Mouse (Mus musculus) neural tube, embryonic 15.5 days (tissue): ENCODE results near the gene Lmntd2. TPM values are rescaled to one million over a fixed set of nuclear protein-coding genes. Genes with fewer than 3 reads are reported as not detected.

Experiments
- ATAC-seq: fragments of 200-750 bp; cut with Nextera tagmentation; 2 replicates; pipeline ENCODE4 v1.8.0; 2017; ENCODE audit warnings: mild to moderate bottlenecking, moderate TSS enrichment, moderate library complexity; ENCODE audit not compliant: low FRiP score
- H3K27ac ChIP-seq: fragments of 300-500 bp; sonication (generic); replicated peaks from 2 replicates; pipeline ENCODE4 v1.5.1; 2015; ENCODE audit warnings: mild to moderate bottlenecking, inconsistent platforms
- H3K27me3 ChIP-seq: fragments of 300-500 bp; sonication (generic); replicated peaks from 2 replicates; pipeline ENCODE4 v1.6.1; 2015; ENCODE audit warnings: inconsistent platforms
- H3K36me3 ChIP-seq: fragments of 300-500 bp; sonication (generic); 2 replicates; pipeline ENCODE4 v1.6.1; 2015; ENCODE audit warnings: inconsistent platforms
- H3K4me1 ChIP-seq: fragments of 300-500 bp; sonication (generic); 2 replicates; pipeline ENCODE4 v1.6.1; 2015; ENCODE audit warnings: inconsistent platforms
- H3K4me2 ChIP-seq: fragments of 300-500 bp; sonication (generic); 2 replicates; pipeline ENCODE4 v1.6.1; 2015; ENCODE audit warnings: inconsistent platforms, mild to moderate bottlenecking, moderate library complexity
- H3K4me3 ChIP-seq: fragments of 300-500 bp; sonication (generic); replicated peaks from 2 replicates; pipeline ENCODE4 v1.5.1; 2015; ENCODE audit warnings: mild to moderate bottlenecking, inconsistent platforms
- H3K9ac ChIP-seq: fragments of 300-500 bp; sonication (generic); replicated peaks from 2 replicates; pipeline ENCODE4 v1.6.1; 2015; ENCODE audit warnings: mild to moderate bottlenecking, inconsistent platforms
- H3K9me3 ChIP-seq: fragments of 300-500 bp; sonication (generic); replicated peaks from 2 replicates; pipeline ENCODE4 v1.6.1; 2016; ENCODE audit warnings: inconsistent platforms
- WGBS: fragments of 180-500 bp; shearing (Covaris S2); methylation state at CpG from one replicate; pipeline ENCODE4 v1.1.7; 2015; ENCODE audit warnings: mixed read lengths; 5-methylcytosine and 5-hydroxymethylcytosine counted together
- polyA plus RNA-seq: library from polyadenylated mRNA; unstranded; fragments of >200 nt; fragmentation: Nextera tagmentation; extraction: Ambion mirVana; gene quantifications from 2 replicates; pipeline ENCODE4 v1.2.1, GENCODE M21; 2015

The Lmntd2 gene
- polyA plus RNA-seq, 1 experiment from 2014 or later, result 0.35 TPM

- WGBS, result 95% methylated on average over 2 of the region's 2 CpGs
- Histone ChIP-seq H3K4me2 (peak overlapping the region; percentile 93), H3K27me3 (no peaks in the 10 kb centered on the region), H3K9ac (no peak overlapping the region), H3K4me1 (peaks cover 33% of the 10 kb centered on the region), H3K4me3 (no peak overlapping the region), H3K27ac (no peak overlapping the region), H3K36me3 (peaks cover 15% of the 10 kb centered on the region; the same call in 1 of the 2 replicates), H3K9me3 (no peaks in the 10 kb centered on the region)
- no peak for ATAC-seq
These were observed 18.1 kb downstream of the Lmntd2 start for GRCm38 (mm10) chr7:141195754-141196153.

GRCm38 (mm10) chr7:141194830-141195229, 19.1 kb downstream of the Lmntd2 start:
- Histone ChIP-seq H3K36me3 (peaks cover 24% of the 10 kb centered on the region), H3K9ac (peak overlapping the region; percentile 58), H3K4me3 (peak overlapping the region; percentile 86), H3K9me3 (no peaks in the 10 kb centered on the region), H3K27ac (peak overlapping the region; percentile 81), H3K4me2 (peak overlapping the region; percentile 93), H3K4me1 (peaks cover 33% of the 10 kb centered on the region), H3K27me3 (no peaks in the 10 kb centered on the region)
- peak; percentile 33 for ATAC-seq
- under 1% methylated on average over 28 of the region's 28 CpGs for WGBS

GRCm38 (mm10) chr7:141194409-141194808, 19.5 kb downstream of the Lmntd2 start:
- under 1% methylated on average over 23 of the region's 23 CpGs for WGBS

GRCm38 (mm10) chr7:141193948-141194347, 19.9 kb downstream of the Lmntd2 start, which contains the start of the genes Hras and Lrrc56:
Gene Hras (minus strand): TSS chr7:141194005.
Gene Lrrc56 (plus strand): TSS chr7:141194157.
- under 1% methylated on average over 38 of the region's 39 CpGs for WGBS
- Histone ChIP-seq H3K27me3 (no peaks in the 10 kb centered on the region), H3K9me3 (no peaks in the 10 kb centered on the region), H3K27ac (peak within 1 kb of the TSS; percentile 83), H3K36me3 (peaks cover 33% of the 10 kb centered on the region), H3K9ac (peak within 1 kb of the TSS; percentile 98), H3K4me1 (peaks cover 33% of the 10 kb centered on the region), H3K4me2 (peak within 1 kb of the TSS; percentile 93), H3K4me3 (peak within 1 kb of the TSS; percentile 86)
- peak; percentile 96 for ATAC-seq

More at GRCm38 (mm10) chr7:141194409-141194808, 19.5 kb downstream of the Lmntd2 start:
- Histone ChIP-seq H3K27ac (peak overlapping the region; percentile 81), H3K27me3 (no peaks in the 10 kb centered on the region), H3K9ac (peak overlapping the region; percentile 58), H3K4me1 (peaks cover 33% of the 10 kb centered on the region), H3K9me3 (no peaks in the 10 kb centered on the region), H3K4me3 (peak overlapping the region; percentile 86), H3K4me2 (peak overlapping the region; percentile 93), H3K36me3 (peaks cover 28% of the 10 kb centered on the region)
- no peak for ATAC-seq

DNA sequence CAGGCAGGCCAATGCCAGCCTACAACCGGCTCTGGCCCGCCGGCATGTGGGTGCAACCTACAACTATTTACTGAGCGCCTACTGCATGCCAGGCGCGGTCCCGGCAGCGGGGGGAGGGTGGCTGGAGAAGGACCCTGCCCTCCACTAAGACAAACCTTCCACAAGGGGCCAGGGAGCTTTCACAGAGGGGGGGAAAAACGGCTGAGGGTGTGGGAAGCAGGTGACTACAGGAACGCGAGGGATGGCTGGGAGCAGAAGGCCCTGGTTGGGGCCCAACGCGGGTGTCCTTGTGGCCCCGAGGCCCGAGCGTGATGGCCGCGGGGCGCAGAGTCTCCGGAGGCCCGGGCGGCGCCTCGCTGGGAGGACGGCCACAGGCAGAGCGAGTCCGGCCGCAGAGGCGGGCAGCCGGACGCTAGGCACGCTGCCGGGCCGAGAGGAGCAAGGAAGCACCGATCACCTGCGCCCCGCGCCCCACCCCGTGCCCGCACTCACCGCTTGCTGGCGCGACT, 20.5 kb downstream of the Lmntd2 start:
- H3K4me2 ChIP-seq, result peak overlapping the region; percentile 93
- WGBS, result 3% methylated on average over 20 of the region's 43 CpGs
- peak overlapping the region; percentile 86 for H3K4me3 ChIP-seq
- H3K27ac ChIP-seq, result peak overlapping the region; percentile 83
- peak overlapping the region; percentile 98 for H3K9ac ChIP-seq
- no peak; the same call in none of the 2 replicates for ATAC-seq
- no peaks in the 10 kb centered on the region for H3K9me3 ChIP-seq
- H3K27me3 ChIP-seq, result no peaks in the 10 kb centered on the region
- H3K4me1 ChIP-seq, result peaks cover 33% of the 10 kb centered on the region
- H3K36me3 ChIP-seq, result peaks cover 36% of the 10 kb centered on the region

GRCm38 (mm10) chr7:141192776-141193347, 21.0 kb downstream of the Lmntd2 start:
- WGBS, result 30% methylated on average over 12 of the region's 12 CpGs
- ATAC-seq, result no peak
- peak overlapping the region; percentile 98 for H3K9ac ChIP-seq
- peaks cover 36% of the 10 kb centered on the region for H3K36me3 ChIP-seq
- H3K4me1 ChIP-seq, result peaks cover 33% of the 10 kb centered on the region
- H3K27ac ChIP-seq, result peak overlapping the region; percentile 83
- H3K4me3 ChIP-seq, result peak overlapping the region; percentile 86
- no peaks in the 10 kb centered on the region for H3K27me3 ChIP-seq
- no peaks in the 10 kb centered on the region for H3K9me3 ChIP-seq
- peak overlapping the region; percentile 93 for H3K4me2 ChIP-seq

DNA sequence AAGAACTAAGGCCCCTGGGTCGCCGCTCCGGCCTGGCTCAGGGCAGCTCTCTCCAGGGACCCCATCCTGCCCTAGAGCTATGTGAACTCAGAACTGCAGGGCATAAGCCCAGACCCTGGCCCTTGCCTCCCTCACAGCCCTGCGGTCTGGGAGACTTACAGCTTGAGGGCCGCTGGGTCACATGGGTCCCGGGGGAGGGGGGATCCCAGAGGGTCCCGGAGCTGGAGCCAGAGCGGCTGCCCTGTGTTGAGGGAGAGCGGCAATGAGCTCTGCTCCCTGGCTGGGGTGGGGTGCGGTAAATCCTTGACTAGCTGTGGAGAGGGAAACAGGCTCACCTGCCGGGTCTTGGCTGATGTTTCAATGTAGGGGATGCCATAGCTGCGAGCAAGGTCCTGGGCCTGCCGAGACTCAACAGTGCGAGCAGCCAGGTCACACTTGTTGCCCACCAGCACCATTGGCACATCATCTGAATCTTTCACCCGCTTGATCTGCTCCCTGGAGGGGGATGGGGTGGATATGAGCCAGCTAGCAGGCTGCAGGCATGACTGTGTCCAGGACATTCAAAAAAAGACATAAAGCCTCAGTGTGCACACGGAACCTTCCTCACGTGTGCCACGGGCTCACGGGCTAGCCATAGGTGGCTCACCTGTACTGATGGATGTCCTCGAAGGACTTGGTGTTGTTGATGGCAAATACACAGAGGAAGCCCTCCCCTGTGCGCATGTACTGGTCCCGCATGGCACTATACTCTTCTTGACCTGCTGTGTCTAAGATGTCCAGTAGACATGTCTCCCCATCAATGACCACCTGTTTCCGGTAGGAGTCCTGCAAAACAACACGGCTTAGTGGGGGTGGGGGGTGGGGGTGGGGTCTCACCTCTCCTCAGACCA, 21.8 kb downstream of the Lmntd2 start:
- Histone ChIP-seq H3K4me2 (peak overlapping the region; percentile 93), H3K9ac (peak overlapping the region; percentile 98; the same call in 1 of the 2 replicates), H3K27ac (no peak overlapping the region), H3K4me3 (peak overlapping the region; percentile 86; the same call in 1 of the 2 replicates), H3K9me3 (no peaks in the 10 kb centered on the region), H3K27me3 (no peaks in the 10 kb centered on the region), H3K4me1 (peaks cover 33% of the 10 kb centered on the region), H3K36me3 (peaks cover 36% of the 10 kb centered on the region)
- ATAC-seq, result no peak
- 91% methylated on average over 24 of the region's 24 CpGs for whole genome bisulfite sequencing

GRCm38 (mm10) chr7:141191036-141191435, 22.8 kb downstream of the Lmntd2 start:
- Histone ChIP-seq H3K4me3 (no peak overlapping the region), H3K27me3 (no peaks in the 10 kb centered on the region), H3K4me2 (no peak overlapping the region), H3K9ac (no peak overlapping the region), H3K36me3 (peaks cover 36% of the 10 kb centered on the region), H3K4me1 (peaks cover 33% of the 10 kb centered on the region), H3K9me3 (no peaks in the 10 kb centered on the region), H3K27ac (no peak overlapping the region)
- 89% methylated on average over 14 of the region's 14 CpGs for WGBS
- no peak for ATAC-seq

- no peaks in the 10 kb centered on the region for H3K27me3 ChIP-seq
- H3K9ac ChIP-seq, result no peak overlapping the region
- no peak overlapping the region for H3K4me3 ChIP-seq
- peaks cover 27% of the 10 kb centered on the region for H3K4me1 ChIP-seq
- H3K4me2 ChIP-seq, result no peak overlapping the region
- no peaks in the 10 kb centered on the region for H3K9me3 ChIP-seq
- H3K36me3 ChIP-seq, result peaks cover 36% of the 10 kb centered on the region
- ATAC-seq, result no peak
- no peak overlapping the region for H3K27ac ChIP-seq
- WGBS, result 97% methylated on average over 3 of the region's 3 CpGs
These were observed 23.7 kb downstream of the Lmntd2 start for GRCm38 (mm10) chr7:141190220-141190619.

DNA sequence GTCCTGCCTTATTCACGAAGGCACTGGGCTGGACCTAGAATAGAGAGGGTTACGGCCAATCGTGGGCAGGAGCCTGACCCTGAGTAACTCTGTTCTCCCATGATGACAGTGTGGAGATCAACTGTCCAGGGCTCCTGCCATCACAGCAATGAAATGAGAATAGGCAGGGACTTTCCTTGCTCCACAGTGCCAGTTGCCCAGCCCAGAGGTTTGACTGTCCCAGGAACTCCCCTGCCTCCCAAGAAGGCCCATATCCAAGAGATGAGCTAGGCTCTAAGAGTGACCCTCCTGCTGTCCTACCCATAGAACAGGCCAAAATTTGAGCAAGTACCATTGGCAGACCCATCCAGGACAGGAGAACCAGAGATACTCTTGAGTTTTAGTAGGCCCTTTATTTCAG, 25.1 kb downstream of the Lmntd2 start:
- Histone ChIP-seq H3K36me3 (peaks cover 36% of the 10 kb centered on the region), H3K9me3 (no peaks in the 10 kb centered on the region), H3K27me3 (no peaks in the 10 kb centered on the region), H3K4me3 (no peak overlapping the region), H3K4me1 (peaks cover 16% of the 10 kb centered on the region), H3K9ac (no peak overlapping the region), H3K27ac (no peak overlapping the region), H3K4me2 (no peak overlapping the region)
- WGBS, result 93% methylated on average over 3 of the region's 3 CpGs
- ATAC-seq, result no peak

- H3K4me1 ChIP-seq, result peaks cover 15% of the 10 kb centered on the region
- H3K4me3 ChIP-seq, result no peak overlapping the region
- H3K4me2 ChIP-seq, result no peak overlapping the region
- H3K27me3 ChIP-seq, result no peaks in the 10 kb centered on the region
- no peak overlapping the region for H3K27ac ChIP-seq
- WGBS, result 88% methylated on average over 3 of the region's 3 CpGs
- peaks cover 36% of the 10 kb centered on the region for H3K36me3 ChIP-seq
- no peak for ATAC-seq
- H3K9ac ChIP-seq, result no peak overlapping the region
- H3K9me3 ChIP-seq, result no peaks in the 10 kb centered on the region
These were observed 25.7 kb downstream of the Lmntd2 start for GRCm38 (mm10) chr7:141188194-141188593.
